Mouse (Mus musculus): ENCODE data around the gene Col9a3. TPM values are rescaled to one million over a fixed set of nuclear protein-coding genes. Genes with fewer than 3 reads are reported as not detected.

Col9a3 gene
- total RNA-seq, 2 experiments from 2014 or later, result 0.07 TPM; not detected in 1

DNA sequence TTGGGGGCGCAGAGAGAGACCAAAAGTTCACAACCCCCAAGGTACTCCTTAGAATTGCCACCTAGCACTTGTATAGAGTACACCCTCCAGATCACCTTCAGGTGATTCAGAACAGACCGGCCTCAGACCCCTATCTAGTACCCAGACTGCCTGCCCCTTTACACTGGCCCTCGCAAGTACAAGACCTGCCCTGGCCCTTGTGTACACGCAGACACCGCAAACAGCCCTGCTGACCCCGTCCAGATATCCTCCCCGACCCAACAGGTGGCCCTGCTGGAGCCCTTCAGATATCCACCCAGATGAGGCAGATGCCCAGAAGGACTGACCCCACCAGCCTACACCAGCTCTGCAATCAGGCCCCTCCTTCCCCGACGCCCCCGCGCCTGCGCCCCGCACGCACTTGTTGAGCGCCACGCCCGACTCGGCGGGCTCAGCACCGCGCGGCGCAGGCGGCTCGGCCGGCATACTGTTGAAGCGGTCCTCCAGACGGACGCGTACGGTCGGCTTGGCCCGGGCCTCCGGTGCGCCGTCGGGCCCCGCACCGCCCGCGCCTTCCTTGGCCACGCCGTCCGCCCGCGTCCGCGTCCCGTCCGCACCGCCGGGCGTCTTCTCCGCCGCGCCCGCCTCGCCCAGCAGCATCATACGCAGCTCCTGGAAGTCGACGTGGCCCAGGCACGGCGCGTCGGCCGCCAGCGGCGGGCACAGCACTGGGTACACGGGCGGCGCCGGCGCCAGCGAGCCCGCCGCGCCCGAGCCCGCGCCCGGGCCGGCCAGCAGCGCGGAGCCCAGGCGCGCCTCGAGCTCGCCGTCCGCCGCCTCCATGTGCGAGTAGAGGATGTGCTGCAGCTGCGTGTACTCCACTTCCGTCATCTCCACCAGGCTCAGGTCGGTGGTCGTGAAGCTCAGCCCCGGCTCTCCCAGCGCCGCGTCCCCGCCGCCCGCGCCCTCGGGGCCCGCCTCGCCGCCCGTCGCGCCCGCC, 44.3 kb downstream of the Col9a3 start:
- no peak for DNase-seq (ENCODE audit: low spot score)

DNA sequence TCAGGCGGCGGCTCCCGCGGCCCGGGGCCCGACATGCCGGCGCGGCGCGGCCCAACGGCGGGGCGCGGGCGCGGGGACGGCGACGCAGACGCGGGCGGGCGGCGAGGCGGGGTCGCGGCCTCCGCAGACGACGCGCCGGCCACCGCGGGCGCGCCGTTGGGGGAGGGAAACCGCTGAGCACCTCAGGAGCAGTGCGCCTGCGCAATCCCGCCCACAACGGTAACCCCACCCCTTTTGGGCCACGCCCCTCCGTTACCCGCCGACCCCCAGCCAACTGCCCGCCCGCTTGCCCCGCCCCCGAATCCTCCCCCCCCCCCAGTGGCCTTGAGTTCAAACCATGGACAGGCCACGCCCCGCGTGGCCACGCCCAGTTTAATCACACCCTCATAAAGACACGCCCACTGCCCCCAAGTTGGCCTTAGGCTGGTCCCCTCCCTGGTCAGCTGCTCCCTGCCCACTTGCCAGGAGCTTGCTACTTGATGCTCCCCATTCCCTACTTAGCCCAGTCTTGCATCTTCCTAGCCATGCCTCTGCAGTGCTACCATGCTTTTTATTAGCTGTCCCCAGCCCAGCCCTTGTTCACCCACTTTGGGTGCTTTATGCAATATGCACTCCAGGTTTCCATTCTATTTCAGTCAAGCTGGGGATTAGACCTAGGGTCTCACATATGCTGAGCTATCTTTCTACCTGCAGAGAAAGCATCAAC, 45.1 kb downstream of the Col9a3 start, which contains the start of gene Tcfl5:
Gene Tcfl5 (minus strand): TSS at position 154 of the 706 bp plus-strand sequence.
- DNase-seq (ENCODE audit: low spot score), result no peak

DNA sequence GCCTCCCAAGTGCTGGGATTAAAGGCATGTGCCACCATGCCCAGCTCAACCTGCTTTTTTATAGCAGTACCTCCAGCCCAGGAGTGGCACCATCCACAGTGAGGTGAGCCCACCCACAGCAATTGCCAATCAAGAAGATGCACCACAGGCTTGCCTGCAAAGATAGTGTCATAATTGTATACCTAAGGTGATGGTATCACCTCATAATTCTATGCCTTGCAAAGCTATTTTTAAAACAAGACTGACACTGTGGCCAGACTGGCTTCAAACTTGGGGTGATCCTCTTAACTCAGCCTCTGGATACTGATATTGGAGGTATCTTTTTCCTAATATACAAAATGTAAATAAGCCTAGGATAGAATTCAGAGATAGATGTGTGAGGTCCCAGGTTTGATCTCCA, 46.0 kb downstream of the Col9a3 start:
- no peak for DNase-seq (ENCODE audit: low spot score)

DNA sequence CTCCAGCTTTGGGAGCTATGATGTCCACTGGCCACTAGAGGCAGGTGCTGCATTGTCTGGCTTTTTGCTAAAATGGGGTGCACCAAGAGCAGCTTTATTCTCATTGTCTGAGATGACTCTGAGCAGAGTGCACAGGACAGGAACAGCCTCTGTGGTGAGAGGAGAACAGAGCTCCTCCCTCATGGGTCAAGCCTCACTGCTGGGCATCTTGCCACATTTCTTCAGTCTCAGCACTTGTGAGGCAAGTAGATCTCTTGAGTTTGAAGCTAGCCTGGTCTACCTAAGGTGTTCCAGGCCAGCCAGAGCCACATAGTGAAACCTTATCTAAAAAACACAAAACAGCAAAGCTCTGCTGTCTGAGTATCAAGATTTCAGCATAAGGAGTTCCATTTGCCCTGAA, 49.3 kb downstream of the Col9a3 start:
- DNase-seq (ENCODE audit: low spot score), result no peak

DNA sequence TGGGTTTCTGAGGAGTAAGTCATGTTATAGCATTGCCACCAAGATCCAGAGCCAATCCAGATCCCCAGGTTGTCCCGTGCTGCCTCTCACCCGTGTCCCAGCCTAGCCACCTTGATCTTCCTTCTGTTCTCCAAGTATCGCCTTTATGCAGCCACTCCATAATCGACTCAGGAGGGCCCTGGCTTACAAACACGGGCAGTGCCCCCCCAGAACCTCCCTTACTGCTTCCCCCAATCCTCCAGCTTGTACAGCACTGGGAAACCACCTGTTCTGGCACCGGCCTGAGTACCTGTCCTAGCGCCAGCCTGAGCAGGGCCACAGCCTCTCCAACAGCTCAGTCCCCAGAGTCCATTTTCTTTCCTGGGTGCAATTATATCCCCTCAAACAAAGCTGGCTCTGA, 57.1 kb downstream of the Col9a3 start:
- no peak for DNase-seq (ENCODE audit: low spot score)

DNA sequence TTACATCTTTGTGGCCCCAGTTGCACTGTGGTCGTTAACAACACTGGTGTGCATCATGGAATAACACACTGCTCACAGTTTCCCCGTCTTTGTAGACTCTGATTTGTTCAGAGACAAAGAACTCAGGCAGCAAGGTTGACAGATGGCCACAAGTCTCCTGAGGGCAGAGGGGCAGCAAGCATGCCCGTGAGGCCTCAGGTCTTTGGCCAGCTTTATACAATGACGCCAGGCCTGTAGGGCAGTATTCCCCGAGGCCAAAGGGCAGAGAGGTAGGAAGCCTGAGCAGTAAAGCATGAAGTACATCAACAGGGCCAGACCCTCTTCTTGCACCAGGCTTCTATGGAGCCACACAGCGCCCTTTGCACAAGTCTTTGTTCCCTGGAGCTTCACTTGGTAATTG, 57.6 kb downstream of the Col9a3 start:
- no peak for DNase-seq (ENCODE audit: low spot score)

DNA sequence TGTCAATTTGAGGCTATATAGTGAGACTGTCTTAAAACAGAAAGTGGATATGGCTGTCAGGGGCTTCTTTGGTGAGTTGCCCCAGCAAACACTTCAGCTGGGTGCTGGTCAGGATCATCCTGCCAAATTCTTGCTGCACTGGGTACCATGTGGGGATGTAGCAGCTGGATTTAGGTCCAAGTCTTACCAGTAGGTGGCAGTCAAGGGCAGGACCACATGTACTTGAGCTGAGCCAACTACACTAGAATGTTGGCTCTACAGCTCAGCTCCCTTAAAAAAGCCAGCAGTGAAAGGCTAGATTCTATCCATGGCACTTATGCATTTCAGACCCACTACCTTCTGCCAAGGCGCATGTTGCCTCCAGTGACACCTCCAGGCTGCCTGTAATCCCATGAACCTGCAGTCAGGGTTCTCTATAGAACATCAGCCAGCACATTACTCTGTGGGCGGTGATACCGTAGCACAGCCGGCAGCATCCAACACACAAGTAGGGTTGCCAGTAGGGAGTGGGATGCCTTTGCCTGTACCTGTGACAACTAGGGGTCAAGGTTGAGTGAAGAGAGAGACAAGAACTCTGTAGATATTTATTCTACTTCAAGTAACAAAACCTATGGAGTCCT, 59.9 kb downstream of the Col9a3 start:
- peak; percentile 72 for DNase-seq (ENCODE audit: low spot score)

DNA sequence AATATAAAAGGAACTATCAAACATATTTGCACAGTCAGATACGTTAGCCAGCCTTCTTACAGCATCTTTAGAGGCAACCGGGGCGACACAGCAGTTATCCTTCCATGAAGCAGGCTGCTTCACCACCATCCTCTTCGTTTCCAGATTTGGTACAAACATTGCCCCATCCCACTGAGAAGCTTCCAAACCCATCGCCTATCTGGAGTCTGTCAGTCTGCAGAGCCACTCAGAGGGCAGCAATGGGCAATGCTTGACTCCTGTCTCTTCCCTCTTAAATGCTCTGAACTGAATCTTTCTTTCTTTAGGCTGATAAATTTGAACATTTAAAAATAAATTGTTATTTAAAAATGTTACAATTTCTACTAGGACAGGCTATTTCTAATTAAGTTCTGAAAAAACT, 60.8 kb downstream of the Col9a3 start:
- no peak for DNase-seq (ENCODE audit: low spot score)

DNA sequence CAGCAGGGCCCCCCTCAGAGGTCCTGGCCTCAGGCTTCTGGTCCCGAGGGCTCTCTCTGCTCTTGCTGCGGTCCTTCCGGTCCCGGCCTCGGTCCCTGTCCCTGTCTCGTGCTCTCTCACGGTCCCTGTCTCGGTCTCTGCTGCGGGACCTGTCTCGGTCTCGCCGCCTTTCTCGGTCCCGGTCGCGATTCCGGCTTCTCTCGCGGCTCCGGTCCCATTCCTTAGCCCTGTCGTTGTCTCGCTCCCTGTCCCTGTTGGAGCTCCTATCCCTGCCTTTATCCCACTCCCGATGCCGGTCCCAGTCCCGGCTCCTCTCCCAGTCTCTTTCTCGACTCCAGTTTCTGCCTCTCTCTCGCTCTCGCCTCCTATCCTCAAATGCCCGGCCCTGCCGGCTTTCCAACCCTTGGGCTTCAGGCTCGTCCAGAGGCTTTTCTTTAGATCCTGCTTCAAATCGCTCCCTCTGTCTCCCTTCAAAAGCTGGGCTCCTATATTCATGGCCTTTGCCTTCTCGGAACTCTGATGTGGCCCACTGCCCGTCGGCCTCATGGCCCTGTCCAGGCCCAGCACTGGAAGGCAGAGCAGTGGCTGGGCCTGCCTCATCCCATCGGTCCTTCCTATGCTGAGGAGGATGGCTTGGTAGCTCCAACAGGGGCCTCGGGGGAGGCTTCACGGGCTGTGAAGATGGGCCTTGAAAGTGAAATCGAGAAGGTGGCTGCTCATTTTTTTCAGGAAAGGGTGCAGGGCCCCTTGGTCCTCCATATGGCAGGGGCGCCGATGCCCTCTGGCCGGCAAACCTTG, 62.0 kb downstream of the Col9a3 start:
- no peak for DNase-seq (ENCODE audit: low spot score)

DNA sequence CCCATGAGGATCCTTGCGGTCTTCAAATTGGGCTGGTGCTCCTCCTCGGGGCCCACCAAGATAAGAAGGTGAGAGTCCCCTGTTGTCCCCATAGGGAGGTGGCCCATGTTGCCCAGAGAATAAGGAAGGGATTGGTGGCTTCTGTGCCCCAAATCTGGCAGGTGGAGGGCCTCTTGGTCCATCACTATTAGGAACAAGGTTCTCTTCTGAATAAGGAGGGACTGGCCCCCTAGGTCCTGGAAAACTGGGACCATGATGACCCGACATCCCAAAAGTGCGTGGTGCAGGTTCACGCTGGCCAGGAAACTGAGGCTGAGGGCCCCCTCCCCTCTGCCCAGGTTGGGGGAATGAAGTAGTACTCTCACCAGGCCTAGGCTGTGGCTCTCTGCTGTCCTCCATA, 62.9 kb downstream of the Col9a3 start:
- no peak for DNase-seq (ENCODE audit: low spot score)

DNA sequence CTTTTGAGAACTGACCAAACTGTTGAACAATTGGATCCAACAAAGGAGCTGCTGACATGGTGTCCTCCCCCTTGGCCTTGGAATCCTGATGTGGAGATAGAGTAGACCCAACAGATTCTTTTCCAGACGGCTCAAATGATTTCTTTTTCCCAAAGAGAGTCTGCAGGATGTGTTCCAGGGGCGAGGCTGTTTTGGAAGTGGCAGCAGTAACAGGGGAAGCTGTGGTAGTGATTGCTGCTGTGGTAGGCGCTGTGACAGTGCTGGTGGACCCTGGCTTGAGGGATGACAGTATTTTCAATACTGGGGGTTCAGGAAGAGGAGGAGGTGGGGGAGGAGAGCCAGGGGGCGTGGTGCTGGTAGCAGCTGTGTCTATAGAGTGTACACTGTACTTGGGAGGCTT, 64.4 kb downstream of the Col9a3 start:
- DNase-seq (ENCODE audit: low spot score), result no peak

Other genes starting within 250 kb of the Col9a3 start
- not detected for gene Slco4a1, start 141.5 kb upstream of the Col9a3 start, total RNA-seq (2021)
- not detected for gene Ntsr1, start 97.8 kb upstream of the Col9a3 start, total RNA-seq (2021)
- gene Mrgbp, start 16.5 kb upstream of the Col9a3 start, total RNA-seq (2021), result 1 to 10 TPM; 4.4 to 4.5 TPM
- gene Ogfr, start 8.5 kb upstream of the Col9a3 start, total RNA-seq (2021), result 10 to 100 TPM; 20.7 to 25.7 TPM
- not detected for gene Tcfl5, start 44.9 kb downstream of the Col9a3 start, total RNA-seq (2021)
- 10 to 100 TPM; 15.3 to 19.4 TPM for gene Dido1, start 112.2 kb downstream of the Col9a3 start, total RNA-seq (2021)
- gene Gid8, start 112.3 kb downstream of the Col9a3 start, total RNA-seq (2021), result 10 to 100 TPM; 31.7 to 36.7 TPM
- not detected for gene Slc17a9, start 127.5 kb downstream of the Col9a3 start, total RNA-seq (2021)
- gene Bhlhe23, start 179.1 kb downstream of the Col9a3 start, total RNA-seq (2021), result not detected

All from gastrocnemius, adult 18-20 months (tissue).